Mouse (Mus musculus): ENCODE measurements around the gene Ambra1. TPM values are rescaled to one million over a fixed set of nuclear protein-coding genes. Genes with fewer than 3 reads are reported as not detected.

Ambra1 gene
- total RNA-seq, 4 experiments from 2014 or later: 36.3 to 52.7 (median 40.8) TPM

GRCm38 (mm10) chr2:91962864-91963401, 233.0 kb downstream of the Ambra1 start:
- DNase-seq: no peak

- DNase-seq: peak; percentile 94
Measured at GRCm38 (mm10) chr2:91963443-91963932, 233.6 kb downstream of the Ambra1 start.

GRCm38 (mm10) chr2:91964610-91965204, 234.8 kb downstream of the Ambra1 start:
- DNase-seq: no peak

- peak; percentile 70 for DNase-seq
Measured at GRCm38 (mm10) chr2:91965417-91965816, 235.5 kb downstream of the Ambra1 start.

GRCm38 (mm10) chr2:91966367-91966766, 236.4 kb downstream of the Ambra1 start:
- DNase-seq: no peak

- DNase-seq: no peak
Measured at GRCm38 (mm10) chr2:91967962-91968361, 238.0 kb downstream of the Ambra1 start.

Small RNA genes lying within 50 kb of the gene (microRNA-seq; reads per million reads assigned to microRNA genes)
- 0 to 0.17 reads per million in 2 experiments for gene Mir6999

Other genes starting within 250 kb of the Ambra1 start
- 10 to 100 TPM; 38.7 to 58.2 (median 51.2) TPM for gene Ckap5, start 203.4 kb upstream of the Ambra1 start, total RNA-seq (2022)
- under 1 TPM in 3 of 4 experiments, not detected in 1; 0.18 to 0.51 (median 0.46) TPM for gene F2, start 93.7 kb upstream of the Ambra1 start, total RNA-seq (2022)
- 10 to 100 TPM; 10.2 to 22.4 (median 15.1) TPM for gene Zfp408, start 80.3 kb upstream of the Ambra1 start, total RNA-seq (2022)
- 10 to 100 TPM; 64.3 to 82.4 (median 73.8) TPM for gene Arhgap1, start 80.3 kb upstream of the Ambra1 start, total RNA-seq (2022)
- gene Atg13, start 19.6 kb upstream of the Ambra1 start, total RNA-seq (2022): 100 to 1,000 TPM in 1 of 4 experiments, 10 to 100 TPM in 3; 71.0 to 105 (median 72.1) TPM
- gene Harbi1, start 19.3 kb upstream of the Ambra1 start, total RNA-seq (2022): 10 to 100 TPM; 11.0 to 12.7 (median 11.8) TPM
- gene Chrm4, start 197.1 kb downstream of the Ambra1 start, total RNA-seq (2022): 1 to 10 TPM; 1.0 to 4.2 (median 2.6) TPM
- gene Mdk, start 202.2 kb downstream of the Ambra1 start, total RNA-seq (2022): 10 to 100 TPM in 2 of 4 experiments, 1 to 10 TPM in 2; 7.7 to 13.1 (median 9.1) TPM
- gene Gm9821, start 215.6 kb downstream of the Ambra1 start, total RNA-seq (2022): not detected
- gene Dgkz, start 245.7 kb downstream of the Ambra1 start, total RNA-seq (2022): 10 to 100 TPM; 47.7 to 87.4 (median 66.3) TPM